Mouse (Mus musculus) heart, adult 2 months (tissue): ENCODE data around the gene Plpp7.

Experiments
- CTCF ChIP-seq: fragments of 200-600 bp; IDR thresholded peaks from 2 replicates; pipeline ENCODE4 v1.8.1; 2022; ENCODE audit warnings: antibody characterized with exemption, mild to moderate bottlenecking, moderate library complexity
- POLR2A ChIP-seq: fragments of 200-500 bp; IDR thresholded peaks from 2 replicates; pipeline ENCODE4 v1.6.1; 2011; ENCODE audit warnings: mild to moderate bottlenecking, low read depth, low read length, control low read depth; ENCODE audit not compliant: insufficient read depth

DNA sequence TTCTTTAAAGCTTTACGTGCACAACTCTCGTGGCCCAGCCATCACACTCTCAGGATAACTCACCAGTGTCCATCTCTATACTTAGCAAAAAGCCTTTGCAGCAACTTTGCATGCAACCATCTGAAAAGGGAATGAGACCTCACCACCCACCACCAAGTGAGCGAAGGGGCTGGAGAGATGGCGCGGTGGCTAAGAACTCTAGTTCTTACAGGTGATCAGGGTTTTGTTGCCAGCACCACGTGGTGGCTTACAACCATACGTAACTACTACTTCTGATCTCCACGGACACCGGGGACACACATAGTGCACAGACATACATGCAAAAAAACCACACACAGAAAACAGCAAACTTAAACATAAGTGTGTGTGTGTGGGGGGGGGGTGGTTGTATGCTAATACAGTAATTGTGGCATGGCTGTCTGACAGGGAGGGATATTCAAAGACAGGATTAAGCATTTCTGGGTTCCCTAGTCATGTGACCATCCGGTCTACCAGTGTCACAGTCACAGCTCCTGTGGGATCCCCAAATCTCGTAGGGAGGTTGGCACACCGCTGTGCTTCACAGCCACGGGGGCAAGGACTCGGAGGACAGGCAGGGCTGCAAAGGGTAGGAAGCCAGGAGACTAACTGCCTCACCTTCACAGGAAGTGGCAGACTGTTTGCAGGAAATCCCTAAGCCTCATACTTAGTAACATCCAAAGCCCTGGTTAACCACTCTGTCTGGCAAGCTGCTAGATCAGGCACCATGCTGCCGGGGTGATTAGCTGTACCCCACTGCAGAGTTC, 32.5 kb upstream of the Plpp7 start:
- TF ChIP-seq POLR2A (no peak), CTCF (no peak)
